Mouse (Mus musculus): Measurements from ENCODE around the gene Jph4. TPM values are rescaled to one million over a fixed set of nuclear protein-coding genes. Genes with fewer than 3 reads are reported as not detected.

Jph4 gene
- polyA plus RNA-seq, 1 experiment: 155 TPM

DNA sequence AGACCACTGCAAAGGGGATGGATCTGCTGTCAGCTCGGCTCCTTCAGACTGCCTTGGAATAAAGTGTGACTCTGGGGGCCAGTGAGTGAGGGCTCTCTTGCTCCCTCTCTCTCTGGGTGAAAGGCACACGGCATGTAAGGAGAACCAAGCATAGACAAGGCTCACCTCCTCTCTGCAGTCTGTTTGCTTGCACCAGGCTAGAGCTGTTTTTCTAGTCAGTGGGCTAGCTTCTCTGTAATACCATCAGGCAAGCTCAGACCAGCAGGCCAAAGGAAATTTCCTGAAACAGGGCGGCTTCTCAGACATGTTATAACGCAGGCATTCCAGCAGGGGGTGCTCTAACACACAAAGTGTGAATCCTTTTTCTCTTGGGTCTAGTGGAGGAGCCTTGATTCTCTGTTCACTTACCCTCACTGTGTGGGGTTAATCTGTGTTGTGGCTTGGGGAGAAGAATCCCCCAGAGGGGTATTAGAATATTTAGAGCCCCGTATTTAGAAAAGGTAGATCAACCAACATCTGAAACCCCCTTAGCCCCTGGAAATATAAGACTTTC, 31.7 kb upstream of the Jph4 start:
- TF ChIP-seq POLR2A (IDR thresholded peaks at IDR 0.05; ENCODE audit: borderline replicate concordance, extremely low read depth, insufficient read depth, insufficient read length, poor library complexity, severe bottlenecking) (no peak), CTCF (IDR thresholded peaks at IDR 0.05; ENCODE audit: borderline replicate concordance, extremely low read depth, insufficient read depth, insufficient read length) (peak; percentile 89)
- peak; percentile 83 for DNase-seq (ENCODE audit: low read depth)

DNA sequence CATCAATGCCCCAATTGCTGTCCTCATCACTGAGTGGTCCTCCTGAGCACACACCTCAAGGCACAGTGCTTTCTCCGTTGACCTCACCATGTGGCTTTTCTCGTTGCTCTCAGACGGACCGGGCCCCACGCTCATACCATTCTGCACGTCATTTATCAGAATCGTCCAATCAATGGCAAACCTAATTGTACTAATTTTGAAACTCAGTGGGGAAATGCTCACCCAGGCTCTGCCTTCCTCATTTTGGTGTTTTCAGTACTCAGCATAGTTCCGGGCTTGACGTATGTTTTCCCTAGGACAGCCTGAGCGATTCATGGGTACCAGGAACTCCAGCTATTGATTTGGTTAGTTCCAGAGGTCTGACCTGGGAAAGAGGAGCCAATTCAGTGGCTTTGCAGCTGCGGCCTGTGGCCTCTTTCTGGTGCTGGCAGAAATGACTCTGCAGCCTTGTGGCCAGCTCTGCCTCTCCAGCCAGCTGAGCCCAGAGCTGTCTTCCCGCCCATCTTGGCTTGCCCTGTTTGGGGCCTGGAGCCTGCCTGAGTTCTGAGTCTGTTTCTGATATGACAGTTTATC, 30.2 kb upstream of the Jph4 start:
- DNase-seq (ENCODE audit: low read depth): no peak

GRCm38 (mm10) chr14:55146324-55146723, 29.6 kb upstream of the Jph4 start:
- TF ChIP-seq POLR2A (IDR thresholded peaks at IDR 0.05; ENCODE audit: borderline replicate concordance, extremely low read depth, insufficient read depth, insufficient read length, poor library complexity, severe bottlenecking): no peak
- no peak for TF ChIP-seq CTCF (IDR thresholded peaks at IDR 0.05; ENCODE audit: borderline replicate concordance, extremely low read depth, insufficient read depth, insufficient read length)
- no peak for DNase-seq (ENCODE audit: low read depth)

More for the DNA sequence above, 30.2 kb upstream of the Jph4 start:
- TF ChIP-seq POLR2A (IDR thresholded peaks at IDR 0.05; ENCODE audit: borderline replicate concordance, extremely low read depth, insufficient read depth, insufficient read length, poor library complexity, severe bottlenecking): no peak

DNA sequence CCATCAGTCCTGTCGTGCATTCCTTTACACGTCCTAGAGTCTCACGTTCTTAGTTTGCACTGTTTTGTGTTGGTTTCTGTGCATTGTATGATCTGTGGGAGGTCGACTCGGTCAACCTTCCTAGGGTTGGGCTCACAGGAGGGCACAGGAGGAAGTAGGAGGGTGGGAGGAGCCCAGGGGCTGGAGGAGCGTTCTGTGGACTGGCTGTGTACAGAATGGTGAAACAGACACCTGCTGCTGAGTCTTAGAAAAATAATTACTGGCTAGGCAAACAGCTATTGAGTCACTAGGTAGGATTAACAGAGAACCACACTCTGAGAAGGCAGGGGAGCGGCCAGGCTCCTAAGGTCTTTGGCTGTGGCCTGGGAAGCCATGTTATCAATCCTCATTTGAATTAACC, 22.6 kb upstream of the Jph4 start:
- TF ChIP-seq CTCF (IDR thresholded peaks at IDR 0.05; ENCODE audit: borderline replicate concordance, extremely low read depth, insufficient read depth, insufficient read length): no peak
- TF ChIP-seq POLR2A (IDR thresholded peaks at IDR 0.05; ENCODE audit: borderline replicate concordance, extremely low read depth, insufficient read depth, insufficient read length, poor library complexity, severe bottlenecking): no peak
- DNase-seq (ENCODE audit: low read depth): no peak

GRCm38 (mm10) chr14:55135676-55136075, 18.9 kb upstream of the Jph4 start:
- DNase-seq (ENCODE audit: low read depth): no peak
- no peak for TF ChIP-seq CTCF (IDR thresholded peaks at IDR 0.05; ENCODE audit: borderline replicate concordance, extremely low read depth, insufficient read depth, insufficient read length)
- no peak for TF ChIP-seq POLR2A (IDR thresholded peaks at IDR 0.05; ENCODE audit: borderline replicate concordance, extremely low read depth, insufficient read depth, insufficient read length, poor library complexity, severe bottlenecking)

- TF ChIP-seq POLR2A (IDR thresholded peaks at IDR 0.05; ENCODE audit: borderline replicate concordance, extremely low read depth, insufficient read depth, insufficient read length, poor library complexity, severe bottlenecking) (no peak), CTCF (IDR thresholded peaks at IDR 0.05; ENCODE audit: borderline replicate concordance, extremely low read depth, insufficient read depth, insufficient read length) (no peak)
- no peak for DNase-seq (ENCODE audit: low read depth)
These were observed 9.8 kb upstream of the Jph4 start for GRCm38 (mm10) chr14:55126521-55126920.

GRCm38 (mm10) chr14:55125711-55126110, 9.0 kb upstream of the Jph4 start:
- no peak for DNase-seq (ENCODE audit: low read depth)
- TF ChIP-seq CTCF (IDR thresholded peaks at IDR 0.05; ENCODE audit: borderline replicate concordance, extremely low read depth, insufficient read depth, insufficient read length) (no peak), POLR2A (IDR thresholded peaks at IDR 0.05; ENCODE audit: borderline replicate concordance, extremely low read depth, insufficient read depth, insufficient read length, poor library complexity, severe bottlenecking) (no peak)

GRCm38 (mm10) chr14:55122359-55122758, 5.6 kb upstream of the Jph4 start:
- DNase-seq (ENCODE audit: low read depth): no peak
- TF ChIP-seq POLR2A (IDR thresholded peaks at IDR 0.05; ENCODE audit: borderline replicate concordance, extremely low read depth, insufficient read depth, insufficient read length, poor library complexity, severe bottlenecking) (no peak), CTCF (IDR thresholded peaks at IDR 0.05; ENCODE audit: borderline replicate concordance, extremely low read depth, insufficient read depth, insufficient read length) (no peak)

DNA sequence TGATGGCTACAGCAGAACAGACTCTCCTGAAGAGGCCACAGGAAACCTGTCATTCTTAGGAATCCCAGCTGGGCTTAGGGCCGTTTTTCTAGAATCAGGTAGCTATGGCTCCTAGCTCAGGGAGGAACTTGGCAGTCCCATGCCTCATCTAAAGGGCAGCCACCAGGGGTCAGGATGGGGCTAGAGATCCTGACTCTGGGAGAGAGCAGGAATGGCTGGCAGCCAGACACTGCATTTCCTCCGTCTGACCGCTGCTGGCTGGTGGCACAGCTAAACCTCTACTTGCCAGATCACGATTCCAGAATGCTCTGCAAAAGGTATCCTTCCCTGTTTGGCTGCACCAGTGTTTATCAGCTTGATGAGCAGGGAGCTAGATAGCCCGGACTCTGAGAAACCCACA, 5.2 kb upstream of the Jph4 start:
- DNase-seq (ENCODE audit: low read depth): peak; percentile 94
- peak; percentile 69 for TF ChIP-seq CTCF (IDR thresholded peaks at IDR 0.05; ENCODE audit: borderline replicate concordance, extremely low read depth, insufficient read depth, insufficient read length)
- no peak for TF ChIP-seq POLR2A (IDR thresholded peaks at IDR 0.05; ENCODE audit: borderline replicate concordance, extremely low read depth, insufficient read depth, insufficient read length, poor library complexity, severe bottlenecking)

DNA sequence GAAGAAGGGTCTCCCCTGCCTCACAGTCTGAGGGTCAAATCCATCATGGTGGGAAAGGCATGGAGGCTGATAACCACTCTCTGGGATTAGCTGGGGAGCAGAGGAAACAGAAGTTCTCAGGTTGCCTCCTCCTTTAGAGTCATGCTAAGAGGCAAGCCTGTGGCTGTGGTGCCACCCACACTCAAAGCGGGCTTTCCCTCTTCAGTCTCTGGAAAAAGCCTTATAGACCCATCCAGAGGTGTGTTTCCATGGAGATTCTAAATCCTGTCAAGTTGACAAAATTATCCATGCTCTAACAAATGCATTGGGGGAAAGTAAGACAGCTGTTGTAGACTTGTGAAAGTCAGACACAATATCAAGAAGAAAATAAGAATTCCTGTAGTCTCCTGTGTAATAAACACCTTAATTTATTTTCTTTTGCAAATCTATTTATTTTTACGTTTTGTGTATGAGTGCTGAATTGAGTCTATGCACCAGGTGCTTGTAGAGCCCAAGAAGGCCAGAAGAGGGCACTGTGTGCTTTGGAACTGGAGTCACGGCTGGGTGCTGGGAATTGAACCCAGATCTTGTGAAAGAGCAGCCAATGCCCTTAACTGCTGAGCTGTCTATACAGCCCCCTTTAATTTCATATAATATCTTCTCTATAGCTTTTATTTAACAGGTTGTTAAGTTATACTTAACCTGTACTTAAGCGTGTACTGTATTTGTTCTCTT, 2.8 kb upstream of the Jph4 start:
- TF ChIP-seq CTCF (IDR thresholded peaks at IDR 0.05; ENCODE audit: borderline replicate concordance, extremely low read depth, insufficient read depth, insufficient read length): peak; percentile 36; the same call in 1 of the 2 replicates
- no peak for TF ChIP-seq POLR2A (IDR thresholded peaks at IDR 0.05; ENCODE audit: borderline replicate concordance, extremely low read depth, insufficient read depth, insufficient read length, poor library complexity, severe bottlenecking)

DNA sequence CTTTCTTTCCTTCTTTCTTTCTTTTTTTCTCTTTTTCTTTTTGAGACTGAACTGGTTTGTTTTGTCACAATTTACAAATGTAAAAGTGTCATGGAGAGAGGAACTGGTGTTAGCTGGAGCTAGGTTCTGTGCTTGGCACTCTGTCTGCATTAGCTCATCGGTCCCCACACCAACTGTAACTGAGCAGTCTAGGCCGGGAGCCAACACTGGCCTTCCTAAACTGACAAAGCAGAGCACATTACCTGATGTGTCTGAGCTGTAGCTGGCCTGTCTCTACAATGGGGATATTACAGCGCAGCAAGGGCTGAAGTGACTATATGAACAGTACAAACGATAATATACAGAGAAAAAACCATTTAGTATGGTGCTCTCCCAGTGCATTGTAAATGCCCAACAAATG, 2.1 kb upstream of the Jph4 start:
- no peak for TF ChIP-seq CTCF (IDR thresholded peaks at IDR 0.05; ENCODE audit: borderline replicate concordance, extremely low read depth, insufficient read depth, insufficient read length)
- TF ChIP-seq POLR2A (IDR thresholded peaks at IDR 0.05; ENCODE audit: borderline replicate concordance, extremely low read depth, insufficient read depth, insufficient read length, poor library complexity, severe bottlenecking): no peak

More for the DNA sequence above, 2.8 kb upstream of the Jph4 start:
- no peak for DNase-seq (ENCODE audit: low read depth)

GRCm38 (mm10) chr14:55115846-55116245, 889 bp downstream of the Jph4 start:
- no peak for TF ChIP-seq POLR2A (IDR thresholded peaks at IDR 0.05; ENCODE audit: borderline replicate concordance, extremely low read depth, insufficient read depth, insufficient read length, poor library complexity, severe bottlenecking)
- TF ChIP-seq CTCF (IDR thresholded peaks at IDR 0.05; ENCODE audit: borderline replicate concordance, extremely low read depth, insufficient read depth, insufficient read length): no peak
- DNase-seq (ENCODE audit: low read depth): no peak

More for the DNA sequence above, 2.1 kb upstream of the Jph4 start:
- peak; percentile 74 for DNase-seq (ENCODE audit: low read depth)
